Mouse (Mus musculus) midbrain, postnatal 0 days (tissue): ENCODE measurements at regions not wholly inside any gene's neighbourhood (a gene's known extent, or its start where the extent isn't known, plus 50 kb on each side); places are given as distances from the start of the nearest gene placed in this dataset.

ENCODE experiments used
- ATAC-seq: fragments of 200-750 bp; cut with Nextera tagmentation; 2 replicates; pipeline ENCODE4 v1.8.0; 2017; ENCODE audit warnings: moderate number of reproducible peaks, mild to moderate bottlenecking, moderate TSS enrichment, moderate library complexity; ENCODE audit not compliant: low FRiP score
- DNase-seq: peaks from one replicate; pipeline ENCODE4 v3.0.0-alpha.2; 2015; ENCODE audit warnings: low spot score
- H3K27ac ChIP-seq: fragments of 300-500 bp; sonication (generic); 2 replicates; pipeline ENCODE4 v1.5.1; 2014; ENCODE audit warnings: low read depth, mild to moderate bottlenecking, low read length, mixed read lengths
- H3K27me3 ChIP-seq: fragments of 300-500 bp; sonication (generic); 2 replicates; pipeline ENCODE4 v1.6.1; 2014; ENCODE audit warnings: low read length, control low read depth, mixed read lengths; ENCODE audit not compliant: insufficient read depth
- H3K36me3 ChIP-seq: fragments of 300-500 bp; sonication (generic); 2 replicates; pipeline ENCODE4 v1.6.1; 2014; ENCODE audit warnings: low read length, control low read depth, mixed read lengths; ENCODE audit not compliant: insufficient read depth
- H3K4me1 ChIP-seq: fragments of 300-500 bp; sonication (generic); 2 replicates; pipeline ENCODE4 v1.6.1; 2014; ENCODE audit warnings: mild to moderate bottlenecking, control low read depth, antibody characterized with exemption, low read length, mixed read lengths; ENCODE audit not compliant: insufficient read depth
- H3K4me2 ChIP-seq: fragments of 300-500 bp; sonication (generic); 2 replicates; pipeline ENCODE4 v1.6.1; 2014; ENCODE audit warnings: low read depth, mild to moderate bottlenecking, low read length, mixed read lengths; ENCODE audit not compliant: poor library complexity, severe bottlenecking
- H3K4me3 ChIP-seq: fragments of 300-500 bp; sonication (generic); 2 replicates; pipeline ENCODE4 v1.5.1; 2014; ENCODE audit warnings: low read depth, mild to moderate bottlenecking, low read length, moderate library complexity
- H3K9ac ChIP-seq: fragments of 300-500 bp; sonication (generic); replicated peaks from 2 replicates; pipeline ENCODE4 v1.6.1; 2014; ENCODE audit warnings: mild to moderate bottlenecking, low read length, moderate library complexity, mixed read lengths; ENCODE audit not compliant: poor library complexity, severe bottlenecking
- H3K9me3 ChIP-seq: fragments of 300-500 bp; sonication (generic); 2 replicates; pipeline ENCODE4 v1.6.1; 2016; ENCODE audit warnings: low read length, control low read depth
- CTCF ChIP-seq: IDR thresholded peaks from 2 replicates; pipeline ENCODE4 v1.5.1; 2016; ENCODE audit warnings: antibody characterized with exemption, mild to moderate bottlenecking
- WGBS: fragments of 180-500 bp; shearing (Covaris S2); extraction: QIAGEN DNeasy Blood & Tissue Kit; methylation state at CpG from one replicate; pipeline ENCODE4 v1.1.7; 2014; 5-methylcytosine and 5-hydroxymethylcytosine counted together

GRCm38 (mm10) chr12:97218445-97218844, 1040.8 kb downstream of the Galc start:
- TF ChIP-seq CTCF: peak; percentile 68
- DNase-seq (peak; percentile 60), ATAC-seq (no peak)
- H3K9ac ChIP-seq: no peak overlapping the region
- H3K4me2 ChIP-seq: no peak overlapping the region
- H3K9me3 ChIP-seq: no peaks in the 10 kb centered on the region
- H3K4me1 ChIP-seq: no peaks in the 10 kb centered on the region
- no peak overlapping the region for H3K27ac ChIP-seq
- H3K27me3 ChIP-seq: no peaks in the 10 kb centered on the region
- 42% methylated on average over 2 of the region's 2 CpGs for WGBS
- no peak overlapping the region for H3K4me3 ChIP-seq
- no peaks in the 10 kb centered on the region for H3K36me3 ChIP-seq

- no peak for TF ChIP-seq CTCF
- WGBS: 92% methylated on average over 7 of the region's 7 CpGs
- H3K9me3 ChIP-seq: no peaks in the 10 kb centered on the region
- H3K36me3 ChIP-seq: no peaks in the 10 kb centered on the region
- H3K9ac ChIP-seq: no peak overlapping the region
- DNase-seq: no peak
- no peak overlapping the region for H3K27ac ChIP-seq
- no peak overlapping the region for H3K4me3 ChIP-seq
- no peak overlapping the region for H3K4me2 ChIP-seq
- no peaks in the 10 kb centered on the region for H3K4me1 ChIP-seq
- no peak for ATAC-seq
- no peaks in the 10 kb centered on the region for H3K27me3 ChIP-seq
Observed at GRCm38 (mm10) chr12:97217608-97218007, 1041.7 kb downstream of the Galc start.

GRCm38 (mm10) chr12:97203636-97204389, 1055.4 kb downstream of the Galc start:
- Histone ChIP-seq H3K4me2 (no peak overlapping the region), H3K27me3 (no peaks in the 10 kb centered on the region), H3K4me3 (no peak overlapping the region), H3K9ac (no peak overlapping the region), H3K36me3 (no peaks in the 10 kb centered on the region), H3K4me1 (no peaks in the 10 kb centered on the region), H3K27ac (no peak overlapping the region), H3K9me3 (no peaks in the 10 kb centered on the region)
- ATAC-seq (no peak), DNase-seq (no peak)
- WGBS: 56% methylated on average over 3 of the region's 3 CpGs
- TF ChIP-seq CTCF: no peak

- no peak for TF ChIP-seq CTCF
- Histone ChIP-seq H3K27ac (no peak overlapping the region), H3K4me3 (no peak overlapping the region), H3K27me3 (no peaks in the 10 kb centered on the region), H3K9ac (no peak overlapping the region), H3K4me2 (no peak overlapping the region), H3K9me3 (no peaks in the 10 kb centered on the region), H3K36me3 (no peaks in the 10 kb centered on the region), H3K4me1 (no peaks in the 10 kb centered on the region)
- DNase-seq (no peak), ATAC-seq (no peak)
Observed at GRCm38 (mm10) chr12:97161853-97162252, 1097.4 kb downstream of the Galc start.

GRCm38 (mm10) chr12:97161429-97161828, 1097.8 kb downstream of the Galc start:
- Histone ChIP-seq H3K4me2 (no peak overlapping the region), H3K27me3 (no peaks in the 10 kb centered on the region), H3K27ac (no peak overlapping the region), H3K9me3 (no peaks in the 10 kb centered on the region), H3K4me1 (no peaks in the 10 kb centered on the region), H3K36me3 (no peaks in the 10 kb centered on the region), H3K4me3 (no peak overlapping the region), H3K9ac (no peak overlapping the region)
- TF ChIP-seq CTCF: no peak
- 52% methylated on average over 9 of the region's 9 CpGs for WGBS
- ATAC-seq: no peak
- DNase-seq: no peak

- Histone ChIP-seq H3K9ac (no peak overlapping the region), H3K27ac (no peak overlapping the region)
- DNase-seq: no peak
Observed at GRCm38 (mm10) chr12:97158332-97158731, 1100.9 kb downstream of the Galc start.

More at GRCm38 (mm10) chr12:97158332-97158731, 1100.9 kb downstream of the Galc start:
- Histone ChIP-seq H3K4me3 (no peak overlapping the region), H3K27me3 (no peaks in the 10 kb centered on the region), H3K4me2 (no peak overlapping the region), H3K4me1 (no peaks in the 10 kb centered on the region), H3K36me3 (no peaks in the 10 kb centered on the region), H3K9me3 (no peaks in the 10 kb centered on the region)
- TF ChIP-seq CTCF: no peak
- 76% methylated on average over 4 of the region's 4 CpGs for WGBS
- no peak for ATAC-seq
